Mouse (Mus musculus) testis, adult 2 months (tissue): ENCODE measurements around the gene Diras1.

Source experiments
- CTCF ChIP-seq: fragments of 200-500 bp; IDR thresholded peaks from 2 replicates; pipeline ENCODE4 v1.5.1; 2012; ENCODE audit warnings: low read depth, mild to moderate bottlenecking, inconsistent platforms, low read length, moderate library complexity; ENCODE audit not compliant: control insufficient read depth, insufficient read depth, insufficient replicate concordance
- POLR2A ChIP-seq: fragments of 200-500 bp; IDR thresholded peaks from 2 replicates; pipeline ENCODE4 v1.6.1; 2012; ENCODE audit warnings: low read depth, mild to moderate bottlenecking, inconsistent platforms, low read length, moderate library complexity; ENCODE audit not compliant: control insufficient read depth

- TF ChIP-seq CTCF (no peak), POLR2A (no peak)
These were observed 37.2 kb upstream of the Diras1 start for GRCm38 (mm10) chr10:81062710-81063109.
